Mouse (Mus musculus): ENCODE measurements around the gene Rps6ka5. TPM values are rescaled to one million over a fixed set of nuclear protein-coding genes. Genes with fewer than 3 reads are reported as not detected.

The Rps6ka5 gene
- polyA plus RNA-seq, 1 experiment from 2014 or later, result 4.5 TPM

- H3K4me1 ChIP-seq (ENCODE audit: insufficient read depth), result no peaks in the 10 kb centered on the region
- no peak for TF ChIP-seq CTCF (IDR thresholded peaks at IDR 0.05; ENCODE audit: low read depth)
- no peaks in the 10 kb centered on the region for H3K9me3 ChIP-seq (ENCODE audit: low read depth, low read length)
- H3K4me3 ChIP-seq (ENCODE audit: low read depth, low read length), result peak overlapping the region; percentile 77
- H3K9ac ChIP-seq, result peak overlapping the region; percentile 78
- peak; percentile 100 for DNase-seq
- under 1% methylated on average over 85 of the region's 85 CpGs for WGBS
- H3K36me3 ChIP-seq (ENCODE audit: insufficient read depth), result no peaks in the 10 kb centered on the region
- peak overlapping the region; percentile 90 for H3K4me2 ChIP-seq
- no peaks in the 10 kb centered on the region for H3K27me3 ChIP-seq (ENCODE audit: insufficient read depth, low read length)
- peak; percentile 100 for ATAC-seq (ENCODE audit: insufficient read depth)
- peak overlapping the region; percentile 98 for H3K27ac ChIP-seq (ENCODE audit: low read depth)
Measured at GRCm38 (mm10) chr12:100724606-100725457, 2.0 kb downstream of the Rps6ka5 start.

GRCm38 (mm10) chr12:100724182-100724581 lies 2.6 kb downstream of the Rps6ka5 start:
- Histone ChIP-seq H3K9ac (peak overlapping the region; percentile 78), H3K4me1 (ENCODE audit: insufficient read depth) (no peaks in the 10 kb centered on the region), H3K9me3 (ENCODE audit: low read depth, low read length) (no peaks in the 10 kb centered on the region), H3K27me3 (ENCODE audit: insufficient read depth, low read length) (no peaks in the 10 kb centered on the region), H3K4me3 (ENCODE audit: low read depth, low read length) (peak overlapping the region; percentile 77), H3K4me2 (peak overlapping the region; percentile 90), H3K27ac (ENCODE audit: low read depth) (peak overlapping the region; percentile 98), H3K36me3 (ENCODE audit: insufficient read depth) (no peaks in the 10 kb centered on the region)
- no peak for TF ChIP-seq CTCF (IDR thresholded peaks at IDR 0.05; ENCODE audit: low read depth)
- WGBS, result under 1% methylated on average over 8 of the region's 8 CpGs
- DNase-seq (peak; percentile 9), ATAC-seq (ENCODE audit: insufficient read depth) (no peak)

GRCm38 (mm10) chr12:100720801-100721200 lies 6.0 kb downstream of the Rps6ka5 start:
- H3K27me3 ChIP-seq (ENCODE audit: insufficient read depth, low read length), result no peaks in the 10 kb centered on the region
- no peaks in the 10 kb centered on the region for H3K4me1 ChIP-seq (ENCODE audit: insufficient read depth)
- WGBS, result 46% methylated on average over 3 of the region's 3 CpGs
- DNase-seq (no peak), ATAC-seq (ENCODE audit: insufficient read depth) (no peak)
- H3K27ac ChIP-seq (ENCODE audit: low read depth), result no peak overlapping the region
- no peaks in the 10 kb centered on the region for H3K36me3 ChIP-seq (ENCODE audit: insufficient read depth)
- no peak for TF ChIP-seq CTCF (IDR thresholded peaks at IDR 0.05; ENCODE audit: low read depth)
- no peak overlapping the region for H3K9ac ChIP-seq
- H3K9me3 ChIP-seq (ENCODE audit: low read depth, low read length), result no peaks in the 10 kb centered on the region
- H3K4me2 ChIP-seq, result no peak overlapping the region
- H3K4me3 ChIP-seq (ENCODE audit: low read depth, low read length), result no peak overlapping the region

- no peak overlapping the region for H3K27ac ChIP-seq (ENCODE audit: low read depth)
- ATAC-seq (ENCODE audit: insufficient read depth), result no peak
- H3K9ac ChIP-seq, result no peak overlapping the region
- no peaks in the 10 kb centered on the region for H3K27me3 ChIP-seq (ENCODE audit: insufficient read depth, low read length)
- no peaks in the 10 kb centered on the region for H3K36me3 ChIP-seq (ENCODE audit: insufficient read depth)
- TF ChIP-seq CTCF (IDR thresholded peaks at IDR 0.05; ENCODE audit: low read depth), result no peak
- no peak overlapping the region for H3K4me3 ChIP-seq (ENCODE audit: low read depth, low read length)
- H3K9me3 ChIP-seq (ENCODE audit: low read depth, low read length), result no peaks in the 10 kb centered on the region
- H3K4me2 ChIP-seq, result no peak overlapping the region
- no peak for DNase-seq
- H3K4me1 ChIP-seq (ENCODE audit: insufficient read depth), result no peaks in the 10 kb centered on the region
Measured at GRCm38 (mm10) chr12:100717446-100717845, 9.3 kb downstream of the Rps6ka5 start.

GRCm38 (mm10) chr12:100716969-100717368 lies 9.8 kb downstream of the Rps6ka5 start:
- WGBS, result 58% methylated on average over 4 of the region's 4 CpGs
- no peaks in the 10 kb centered on the region for H3K4me1 ChIP-seq (ENCODE audit: insufficient read depth)
- no peaks in the 10 kb centered on the region for H3K9me3 ChIP-seq (ENCODE audit: low read depth, low read length)
- no peaks in the 10 kb centered on the region for H3K36me3 ChIP-seq (ENCODE audit: insufficient read depth)
- H3K4me2 ChIP-seq, result no peak overlapping the region
- DNase-seq, result no peak
- no peaks in the 10 kb centered on the region for H3K27me3 ChIP-seq (ENCODE audit: insufficient read depth, low read length)
- H3K9ac ChIP-seq, result no peak overlapping the region
- H3K27ac ChIP-seq (ENCODE audit: low read depth), result no peak overlapping the region
- no peak overlapping the region for H3K4me3 ChIP-seq (ENCODE audit: low read depth, low read length)
- no peak for ATAC-seq (ENCODE audit: insufficient read depth)
- TF ChIP-seq CTCF (IDR thresholded peaks at IDR 0.05; ENCODE audit: low read depth), result no peak

- H3K9ac ChIP-seq, result no peak overlapping the region
- ATAC-seq (ENCODE audit: insufficient read depth) (no peak), DNase-seq (no peak)
- H3K27ac ChIP-seq (ENCODE audit: low read depth), result no peak overlapping the region
- H3K4me1 ChIP-seq (ENCODE audit: insufficient read depth), result no peaks in the 10 kb centered on the region
- H3K36me3 ChIP-seq (ENCODE audit: insufficient read depth), result no peaks in the 10 kb centered on the region
- no peak overlapping the region for H3K4me3 ChIP-seq (ENCODE audit: low read depth, low read length)
- no peak for TF ChIP-seq CTCF (IDR thresholded peaks at IDR 0.05; ENCODE audit: low read depth)
- no peaks in the 10 kb centered on the region for H3K27me3 ChIP-seq (ENCODE audit: insufficient read depth, low read length)
- H3K9me3 ChIP-seq (ENCODE audit: low read depth, low read length), result no peaks in the 10 kb centered on the region
- WGBS, result 58% methylated on average over 5 of the region's 5 CpGs
- H3K4me2 ChIP-seq, result no peak overlapping the region
Measured at GRCm38 (mm10) chr12:100711819-100712218, 15.0 kb downstream of the Rps6ka5 start.

GRCm38 (mm10) chr12:100711116-100711691 lies 15.6 kb downstream of the Rps6ka5 start:
- WGBS, result 55% methylated on average over 10 of the region's 10 CpGs
- no peaks in the 10 kb centered on the region for H3K9me3 ChIP-seq (ENCODE audit: low read depth, low read length)
- no peaks in the 10 kb centered on the region for H3K36me3 ChIP-seq (ENCODE audit: insufficient read depth)
- H3K4me3 ChIP-seq (ENCODE audit: low read depth, low read length), result no peak overlapping the region
- H3K4me2 ChIP-seq, result no peak overlapping the region
- no peak overlapping the region for H3K9ac ChIP-seq
- no peak for ATAC-seq (ENCODE audit: insufficient read depth)
- TF ChIP-seq CTCF (IDR thresholded peaks at IDR 0.05; ENCODE audit: low read depth), result no peak
- H3K27me3 ChIP-seq (ENCODE audit: insufficient read depth, low read length), result no peaks in the 10 kb centered on the region
- H3K27ac ChIP-seq (ENCODE audit: low read depth), result no peak overlapping the region
- peak; percentile 9 for DNase-seq
- H3K4me1 ChIP-seq (ENCODE audit: insufficient read depth), result no peaks in the 10 kb centered on the region

Measured in lung, embryonic 14.5 days (tissue).